Mouse (Mus musculus): ENCODE results near the gene Zmynd8.

Zmynd8 gene

GRCm38 (mm10) chr2:165879403-165880178 is 19.2 kb downstream of the Zmynd8 start:
- no peak for DNase-seq (ENCODE audit: low read depth, low spot score)

- no peak for DNase-seq (ENCODE audit: low read depth, low spot score)
Observed at GRCm38 (mm10) chr2:165878907-165879361, 19.9 kb downstream of the Zmynd8 start.

GRCm38 (mm10) chr2:165878021-165878585 is 20.7 kb downstream of the Zmynd8 start:
- DNase-seq (ENCODE audit: low read depth, low spot score): no peak

- DNase-seq (ENCODE audit: low read depth, low spot score): no peak
Observed at GRCm38 (mm10) chr2:165877180-165877579, 21.6 kb downstream of the Zmynd8 start.

- DNase-seq (ENCODE audit: low read depth, low spot score): no peak
Observed at GRCm38 (mm10) chr2:165876201-165876918, 22.5 kb downstream of the Zmynd8 start.

GRCm38 (mm10) chr2:165875406-165875955 is 23.3 kb downstream of the Zmynd8 start:
- DNase-seq (ENCODE audit: low read depth, low spot score): no peak

GRCm38 (mm10) chr2:165874461-165875339 is 24.1 kb downstream of the Zmynd8 start:
- DNase-seq (ENCODE audit: low read depth, low spot score): no peak

- DNase-seq (ENCODE audit: low read depth, low spot score): no peak
Observed at GRCm38 (mm10) chr2:165873777-165874176, 25.0 kb downstream of the Zmynd8 start.

GRCm38 (mm10) chr2:165873196-165873595 is 25.6 kb downstream of the Zmynd8 start:
- no peak for DNase-seq (ENCODE audit: low read depth, low spot score)

- DNase-seq (ENCODE audit: low read depth, low spot score): no peak
Observed at GRCm38 (mm10) chr2:165869257-165869656, 29.6 kb downstream of the Zmynd8 start.

- no peak for DNase-seq (ENCODE audit: low read depth, low spot score)
Observed at GRCm38 (mm10) chr2:165868522-165869175, 30.2 kb downstream of the Zmynd8 start.

- DNase-seq (ENCODE audit: low read depth, low spot score): no peak
Observed at GRCm38 (mm10) chr2:165867549-165867948, 31.3 kb downstream of the Zmynd8 start.

- no peak for DNase-seq (ENCODE audit: low read depth, low spot score)
Observed at GRCm38 (mm10) chr2:165866951-165867387, 31.8 kb downstream of the Zmynd8 start.

- DNase-seq (ENCODE audit: low read depth, low spot score): no peak
Observed at GRCm38 (mm10) chr2:165866412-165866811, 32.4 kb downstream of the Zmynd8 start.

GRCm38 (mm10) chr2:165864769-165865168 is 34.0 kb downstream of the Zmynd8 start:
- DNase-seq (ENCODE audit: low read depth, low spot score): no peak

GRCm38 (mm10) chr2:165861683-165862594 is 36.9 kb downstream of the Zmynd8 start:
- no peak for DNase-seq (ENCODE audit: low read depth, low spot score)

- DNase-seq (ENCODE audit: low read depth, low spot score): no peak
Observed at GRCm38 (mm10) chr2:165860962-165861682, 37.7 kb downstream of the Zmynd8 start.

- no peak for DNase-seq (ENCODE audit: low read depth, low spot score)
Observed at GRCm38 (mm10) chr2:165860447-165860846, 38.4 kb downstream of the Zmynd8 start.
